Mouse (Mus musculus): ENCODE data around the gene Maz. TPM values are rescaled to one million over a fixed set of nuclear protein-coding genes. Genes with fewer than 3 reads are reported as not detected.

Maz gene
- polyA plus RNA-seq, 1 experiment from 2014 or later = 68.3 TPM

Small RNA genes within 50 kb of the gene (microRNA-seq; reads per million reads assigned to microRNA genes)
- not detected for gene Gm44343

Other genes with a start within 250 kb of the Maz start
- 0.22 and 0.24 TPM in 2 replicates for gene Tbx6, start 245.6 kb downstream of the Maz start, polyA plus RNA-seq (2014; fragmentation: Nextera tagmentation; extraction: Ambion mirVana)
- gene Ppp4c, start 234.5 kb downstream of the Maz start, polyA plus RNA-seq (2014; fragmentation: Nextera tagmentation; extraction: Ambion mirVana) = 210 and 212 TPM in 2 replicates
- 51.6 and 72.4 TPM in 2 replicates for gene Fam57b, start 229.4 kb downstream of the Maz start, polyA plus RNA-seq (2014; fragmentation: Nextera tagmentation; extraction: Ambion mirVana)
- not detected in 2 replicates for gene 4930451I11Rik, start 195.4 kb downstream of the Maz start, polyA plus RNA-seq (2014; fragmentation: Nextera tagmentation; extraction: Ambion mirVana)
- 9.7 and 15.3 TPM in 2 replicates for gene Doc2a, start 179.6 kb downstream of the Maz start, polyA plus RNA-seq (2014; fragmentation: Nextera tagmentation; extraction: Ambion mirVana)
- gene Hirip3, start 165.1 kb downstream of the Maz start, polyA plus RNA-seq (2014; fragmentation: Nextera tagmentation; extraction: Ambion mirVana) = 8.0 and 12.8 TPM in 2 replicates
- 93.5 and 95.8 TPM in 2 replicates for gene Ino80e, start 164.7 kb downstream of the Maz start, polyA plus RNA-seq (2014; fragmentation: Nextera tagmentation; extraction: Ambion mirVana)
- 39.0 and 39.5 TPM in 2 replicates for gene Taok2, start 142.3 kb downstream of the Maz start, polyA plus RNA-seq (2014; fragmentation: Nextera tagmentation; extraction: Ambion mirVana)
- 29.2 and 34.9 TPM in 2 replicates for gene Tmem219, start 104.1 kb downstream of the Maz start, polyA plus RNA-seq (2014; fragmentation: Nextera tagmentation; extraction: Ambion mirVana)
- gene Kctd13, start 98.2 kb downstream of the Maz start, polyA plus RNA-seq (2014; fragmentation: Nextera tagmentation; extraction: Ambion mirVana) = 98.6 and 106 TPM in 2 replicates
- gene Asphd1, start 77.5 kb downstream of the Maz start, polyA plus RNA-seq (2014; fragmentation: Nextera tagmentation; extraction: Ambion mirVana) = 6.5 and 7.0 TPM in 2 replicates
- gene Sez6l2, start 76.5 kb downstream of the Maz start, polyA plus RNA-seq (2014; fragmentation: Nextera tagmentation; extraction: Ambion mirVana) = 59.1 and 66.9 TPM in 2 replicates
- gene Cdipt, start 51.1 kb downstream of the Maz start, polyA plus RNA-seq (2014; fragmentation: Nextera tagmentation; extraction: Ambion mirVana) = 101 and 106 TPM in 2 replicates
- 1.1 and 1.3 TPM in 2 replicates for gene Cdiptos, start 50.9 kb downstream of the Maz start, polyA plus RNA-seq (2014; fragmentation: Nextera tagmentation; extraction: Ambion mirVana)
- 1.7 and 3.1 TPM in 2 replicates for gene Mvp, start 12.4 kb downstream of the Maz start, polyA plus RNA-seq (2014; fragmentation: Nextera tagmentation; extraction: Ambion mirVana)
- not detected in 2 replicates for gene Pagr1b, start 10.6 kb downstream of the Maz start, polyA plus RNA-seq (2014; fragmentation: Nextera tagmentation; extraction: Ambion mirVana)
- 21.2 and 38.3 TPM in 2 replicates for gene Pagr1a, start 9.7 kb downstream of the Maz start, polyA plus RNA-seq (2014; fragmentation: Nextera tagmentation; extraction: Ambion mirVana)
- 53.4 and 64.6 TPM in 2 replicates for gene Gm42742, start 5.9 kb downstream of the Maz start, polyA plus RNA-seq (2014; fragmentation: Nextera tagmentation; extraction: Ambion mirVana)
- 21.8 and 28.9 TPM in 2 replicates for gene Prrt2, start 5.8 kb downstream of the Maz start, polyA plus RNA-seq (2014; fragmentation: Nextera tagmentation; extraction: Ambion mirVana)
- gene Kif22, start 15.4 kb upstream of the Maz start, polyA plus RNA-seq (2014; fragmentation: Nextera tagmentation; extraction: Ambion mirVana) = 18.9 and 30.2 TPM in 2 replicates
- not detected in 2 replicates for gene Zg16, start 60.3 kb upstream of the Maz start, polyA plus RNA-seq (2014; fragmentation: Nextera tagmentation; extraction: Ambion mirVana)
- 0.84 and 2.2 TPM in 2 replicates for gene AI467606, start 64.3 kb upstream of the Maz start, polyA plus RNA-seq (2014; fragmentation: Nextera tagmentation; extraction: Ambion mirVana)
- 0.11 and 0.67 TPM in 2 replicates for gene Qprt, start 95.2 kb upstream of the Maz start, polyA plus RNA-seq (2014; fragmentation: Nextera tagmentation; extraction: Ambion mirVana)
- not detected in 2 replicates for gene Spn, start 110.8 kb upstream of the Maz start, polyA plus RNA-seq (2014; fragmentation: Nextera tagmentation; extraction: Ambion mirVana)
- 59.5 and 81.1 TPM in 2 replicates for gene Cd2bp2, start 169.0 kb upstream of the Maz start, polyA plus RNA-seq (2014; fragmentation: Nextera tagmentation; extraction: Ambion mirVana)
- 24.6 and 27.6 TPM in 2 replicates for gene Tbc1d10b, start 181.4 kb upstream of the Maz start, polyA plus RNA-seq (2014; fragmentation: Nextera tagmentation; extraction: Ambion mirVana)
- gene Mylpf, start 181.9 kb upstream of the Maz start, polyA plus RNA-seq (2014; fragmentation: Nextera tagmentation; extraction: Ambion mirVana) = 4.3 and 4.5 TPM in 2 replicates
- 31.9 and 39.7 TPM in 2 replicates for gene Zfp553, start 206.0 kb upstream of the Maz start, polyA plus RNA-seq (2014; fragmentation: Nextera tagmentation; extraction: Ambion mirVana)
- 11.6 and 13.6 TPM in 2 replicates for gene Sept1, start 206.1 kb upstream of the Maz start, polyA plus RNA-seq (2014; fragmentation: Nextera tagmentation; extraction: Ambion mirVana)
- 55.2 and 71.2 TPM in 2 replicates for gene Zfp771, start 217.2 kb upstream of the Maz start, polyA plus RNA-seq (2014; fragmentation: Nextera tagmentation; extraction: Ambion mirVana)
- 125 and 134 TPM in 2 replicates for gene Dctpp1, start 233.7 kb upstream of the Maz start, polyA plus RNA-seq (2014; fragmentation: Nextera tagmentation; extraction: Ambion mirVana)
- gene Sephs2, start 247.0 kb upstream of the Maz start, polyA plus RNA-seq (2014; fragmentation: Nextera tagmentation; extraction: Ambion mirVana) = 77.6 and 78.4 TPM in 2 replicates